Mouse (Mus musculus) heart, embryonic 16.5 days (tissue): Measurements from ENCODE around the gene Cntn5. TPM values are rescaled to one million over a fixed set of nuclear protein-coding genes. Genes with fewer than 3 reads are reported as not detected.
A peak's percentile ranks its signal among the peaks of the same experiment; 100 is the strongest.

Experiments used
- ATAC-seq: fragments of 200-750 bp; cut with Nextera tagmentation; replicated peaks from 2 replicates; pipeline ENCODE4 v1.8.0; 2017; ENCODE audit warnings: moderate number of reproducible peaks; ENCODE audit not compliant: insufficient read depth, low FRiP score; ENCODE audit errors: extremely low read depth
- H3K27ac ChIP-seq: fragments of 300-500 bp; sonication (generic); 2 replicates; pipeline ENCODE4 v1.5.1; 2014; ENCODE audit warnings: mild to moderate bottlenecking, low read length, control low read depth, moderate library complexity
- H3K27me3 ChIP-seq: fragments of 300-500 bp; sonication (generic); 2 replicates; pipeline ENCODE4 v1.6.1; 2014; ENCODE audit warnings: low read length, mixed read lengths; ENCODE audit not compliant: control insufficient read depth, insufficient read depth
- H3K36me3 ChIP-seq: fragments of 300-500 bp; sonication (generic); 2 replicates; pipeline ENCODE4 v1.6.1; 2014; ENCODE audit not compliant: control insufficient read depth, insufficient read depth
- H3K4me1 ChIP-seq: fragments of 300-500 bp; sonication (generic); 2 replicates; pipeline ENCODE4 v1.6.1; 2014; ENCODE audit warnings: low read length, mixed read lengths; ENCODE audit not compliant: control insufficient read depth, insufficient read depth
- H3K4me2 ChIP-seq: fragments of 300-500 bp; sonication (generic); 2 replicates; pipeline ENCODE4 v1.6.1; 2014; ENCODE audit warnings: low read depth, mild to moderate bottlenecking, control low read depth, low read length
- H3K4me3 ChIP-seq: fragments of 300-500 bp; sonication (generic); 2 replicates; pipeline ENCODE4 v1.5.1; 2014; ENCODE audit warnings: mild to moderate bottlenecking, control low read depth, low read length
- H3K9ac ChIP-seq: fragments of 300-500 bp; sonication (generic); 2 replicates; pipeline ENCODE4 v1.6.1; 2014; ENCODE audit warnings: low read length, control low read depth
- H3K9me3 ChIP-seq: fragments of 300-500 bp; sonication (generic); replicated peaks from 2 replicates; pipeline ENCODE4 v1.6.1; 2016; ENCODE audit warnings: low read length; ENCODE audit not compliant: control insufficient read depth
- WGBS: fragments of 180-500 bp; shearing (Covaris S2); extraction: QIAGEN DNeasy Blood & Tissue Kit; methylation state at CpG from one replicate; pipeline ENCODE4 v1.1.7; 2014; 5-methylcytosine and 5-hydroxymethylcytosine counted together
- polyA plus RNA-seq: library from polyadenylated mRNA; unstranded; fragments of >200 nt; fragmentation: Nextera tagmentation; extraction: Ambion mirVana; gene quantifications from 2 replicates; pipeline ENCODE4 v1.2.1, GENCODE M21; 2015

Cntn5 gene
- polyA plus RNA-seq, 1 experiment from 2014 or later, result 0.29 TPM

- ATAC-seq, result no peak
- Histone ChIP-seq H3K4me2 (no peak overlapping the region), H3K27ac (no peak overlapping the region), H3K9me3 (no peaks in the 10 kb centered on the region), H3K9ac (no peak overlapping the region), H3K27me3 (no peaks in the 10 kb centered on the region), H3K4me3 (no peak overlapping the region), H3K36me3 (no peaks in the 10 kb centered on the region), H3K4me1 (no peaks in the 10 kb centered on the region)
Measured at GRCm38 (mm10) chr9:10665756-10666155, 238.8 kb downstream of the Cntn5 start.

GRCm38 (mm10) chr9:10663101-10663500, 241.5 kb downstream of the Cntn5 start:
- no peak overlapping the region for H3K4me3 ChIP-seq
- H3K4me1 ChIP-seq, result no peaks in the 10 kb centered on the region
- 58% methylated on average over 2 of the region's 2 CpGs for WGBS
- no peaks in the 10 kb centered on the region for H3K27me3 ChIP-seq
- H3K36me3 ChIP-seq, result no peaks in the 10 kb centered on the region
- no peak overlapping the region for H3K4me2 ChIP-seq
- H3K9ac ChIP-seq, result no peak overlapping the region
- H3K9me3 ChIP-seq, result no peaks in the 10 kb centered on the region
- H3K27ac ChIP-seq, result no peak overlapping the region
- no peak for ATAC-seq

GRCm38 (mm10) chr9:10659478-10659877, 245.1 kb downstream of the Cntn5 start:
- Histone ChIP-seq H3K4me1 (no peaks in the 10 kb centered on the region), H3K27me3 (no peaks in the 10 kb centered on the region), H3K27ac (no peak overlapping the region), H3K4me3 (no peak overlapping the region), H3K36me3 (no peaks in the 10 kb centered on the region), H3K4me2 (no peak overlapping the region), H3K9ac (no peak overlapping the region), H3K9me3 (no peaks in the 10 kb centered on the region)
- 67% methylated on average over 1 of the region's 1 CpGs for WGBS
- ATAC-seq, result no peak

- no peaks in the 10 kb centered on the region for H3K36me3 ChIP-seq
- H3K27me3 ChIP-seq, result no peaks in the 10 kb centered on the region
- 86% methylated on average over 1 of the region's 1 CpGs for WGBS
- H3K4me2 ChIP-seq, result no peak overlapping the region
- H3K9ac ChIP-seq, result no peak overlapping the region
- no peaks in the 10 kb centered on the region for H3K9me3 ChIP-seq
- no peak overlapping the region for H3K27ac ChIP-seq
- H3K4me3 ChIP-seq, result no peak overlapping the region
- ATAC-seq, result no peak
- H3K4me1 ChIP-seq, result no peaks in the 10 kb centered on the region
Measured at GRCm38 (mm10) chr9:10658086-10658485, 246.5 kb downstream of the Cntn5 start.

- no peaks in the 10 kb centered on the region for H3K27me3 ChIP-seq
- no peak for ATAC-seq
- H3K9ac ChIP-seq, result no peak overlapping the region
- H3K4me1 ChIP-seq, result no peaks in the 10 kb centered on the region
- H3K4me3 ChIP-seq, result no peak overlapping the region
- H3K4me2 ChIP-seq, result no peak overlapping the region
- H3K27ac ChIP-seq, result no peak overlapping the region
- H3K36me3 ChIP-seq, result no peaks in the 10 kb centered on the region
- no peaks in the 10 kb centered on the region for H3K9me3 ChIP-seq
- 76% methylated on average over 4 of the region's 4 CpGs for WGBS
Measured at GRCm38 (mm10) chr9:10657144-10657748, 247.3 kb downstream of the Cntn5 start.

GRCm38 (mm10) chr9:10650632-10651031, 253.9 kb downstream of the Cntn5 start:
- H3K9me3 ChIP-seq, result no peaks in the 10 kb centered on the region

GRCm38 (mm10) chr9:10645951-10646350, 258.6 kb downstream of the Cntn5 start:
- H3K4me3 ChIP-seq, result no peak overlapping the region
- H3K27me3 ChIP-seq, result no peaks in the 10 kb centered on the region
- H3K4me2 ChIP-seq, result no peak overlapping the region
- H3K27ac ChIP-seq, result no peak overlapping the region
- H3K36me3 ChIP-seq, result no peaks in the 10 kb centered on the region
- ATAC-seq, result no peak
- 72% methylated on average over 5 of the region's 5 CpGs for WGBS
- no peak overlapping the region for H3K9ac ChIP-seq
- H3K4me1 ChIP-seq, result peaks cover 6% of the 10 kb centered on the region; the same call in 1 of the 2 replicates
- no peaks in the 10 kb centered on the region for H3K9me3 ChIP-seq

More at GRCm38 (mm10) chr9:10650632-10651031, 253.9 kb downstream of the Cntn5 start:
- Histone ChIP-seq H3K4me3 (no peak overlapping the region), H3K27me3 (no peaks in the 10 kb centered on the region), H3K4me1 (no peaks in the 10 kb centered on the region), H3K4me2 (no peak overlapping the region), H3K36me3 (no peaks in the 10 kb centered on the region), H3K9ac (no peak overlapping the region), H3K27ac (no peak overlapping the region)
- 73% methylated on average over 1 of the region's 1 CpGs for WGBS
- ATAC-seq, result no peak

GRCm38 (mm10) chr9:10645045-10645830, 259.3 kb downstream of the Cntn5 start:
- ATAC-seq, result peak; percentile 60; the same call in 1 of the 2 replicates
- Histone ChIP-seq H3K9me3 (no peaks in the 10 kb centered on the region), H3K9ac (no peak overlapping the region), H3K27me3 (no peaks in the 10 kb centered on the region), H3K36me3 (no peaks in the 10 kb centered on the region), H3K27ac (no peak overlapping the region), H3K4me1 (peaks cover 6% of the 10 kb centered on the region; the same call in 1 of the 2 replicates), H3K4me2 (no peak overlapping the region), H3K4me3 (no peak overlapping the region)
- 38% methylated on average over 7 of the region's 7 CpGs for WGBS

GRCm38 (mm10) chr9:10618036-10618435, 286.5 kb downstream of the Cntn5 start:
- no peaks in the 10 kb centered on the region for H3K4me1 ChIP-seq
- ATAC-seq, result no peak

More at GRCm38 (mm10) chr9:10618036-10618435, 286.5 kb downstream of the Cntn5 start:
- H3K27me3 ChIP-seq, result no peaks in the 10 kb centered on the region
- no peak overlapping the region for H3K27ac ChIP-seq
- no peak overlapping the region for H3K9ac ChIP-seq
- H3K4me3 ChIP-seq, result no peak overlapping the region
- no peaks in the 10 kb centered on the region for H3K9me3 ChIP-seq
- H3K4me2 ChIP-seq, result no peak overlapping the region
- H3K36me3 ChIP-seq, result no peaks in the 10 kb centered on the region
- 75% methylated on average over 5 of the region's 5 CpGs for WGBS
